Mouse (Mus musculus) forebrain, embryonic 10.5 days (tissue): ENCODE measurements around the gene Hsdl1. TPM values are rescaled to one million over a fixed set of nuclear protein-coding genes. Genes with fewer than 3 reads are reported as not detected.

Experiments used
- DNase-seq: peaks from one replicate; pipeline ENCODE4 v3.0.0-alpha.2; 2017; ENCODE audit warnings: low spot score; ENCODE audit errors: extremely low spot score
- H3K27ac ChIP-seq: fragments of 300-500 bp; sonication (generic); 2 replicates; pipeline ENCODE4 v1.5.1; 2016; ENCODE audit warnings: mild to moderate bottlenecking
- H3K27me3 ChIP-seq: fragments of 300-500 bp; sonication (generic); 2 replicates; pipeline ENCODE4 v1.6.1; 2016; ENCODE audit warnings: mild to moderate bottlenecking; ENCODE audit not compliant: poor library complexity, severe bottlenecking
- H3K36me3 ChIP-seq: fragments of 300-500 bp; sonication (generic); replicated peaks from 2 replicates; pipeline ENCODE4 v1.6.1; 2016; ENCODE audit warnings: mild to moderate bottlenecking, moderate library complexity
- H3K4me1 ChIP-seq: fragments of 300-500 bp; sonication (generic); 2 replicates; pipeline ENCODE4 v1.6.1; 2016
- H3K4me3 ChIP-seq: fragments of 300-500 bp; sonication (generic); 2 replicates; pipeline ENCODE4 v1.5.1; 2016; ENCODE audit warnings: mild to moderate bottlenecking, moderate library complexity
- H3K9me3 ChIP-seq: fragments of 300-500 bp; sonication (generic); 2 replicates; pipeline ENCODE4 v1.6.1; 2016; ENCODE audit warnings: mild to moderate bottlenecking, moderate library complexity
- WGBS: fragments of 180-500 bp; shearing (Covaris S2); methylation state at CpG from one replicate; pipeline ENCODE4 v1.1.7; 2016; 5-methylcytosine and 5-hydroxymethylcytosine counted together
- polyA plus RNA-seq: library from polyadenylated mRNA; unstranded; fragments of >200 nt; fragmentation: Nextera tagmentation; extraction: Ambion mirVana; gene quantifications from 2 replicates; pipeline ENCODE4 v1.2.1, GENCODE M21; 2016

The Hsdl1 gene
- polyA plus RNA-seq, 1 experiment from 2014 or later, result 66.0 TPM

DNA sequence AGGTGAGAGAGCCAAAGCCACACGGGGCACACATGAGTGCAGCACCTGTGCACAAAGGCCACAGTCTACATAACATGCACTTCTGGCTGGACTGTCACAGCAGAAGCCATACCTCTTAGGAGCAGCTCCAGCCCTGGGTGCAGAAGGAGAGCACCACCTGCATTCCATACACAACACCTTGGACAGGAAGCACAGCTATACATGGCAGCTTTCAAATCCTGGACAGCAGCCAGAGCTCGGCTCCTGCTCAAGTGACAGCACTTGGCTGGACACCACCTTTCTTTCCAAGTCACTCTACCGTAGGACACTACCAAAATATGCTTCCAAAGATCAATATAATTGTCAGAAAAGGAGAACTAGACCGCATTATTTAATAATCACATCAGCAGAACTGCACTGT, 61.6 kb downstream of the Hsdl1 start:
- no peaks in the 10 kb centered on the region for H3K27me3 ChIP-seq
- peaks cover 14% of the 10 kb centered on the region for H3K4me1 ChIP-seq
- H3K36me3 ChIP-seq, result peaks cover 100% of the 10 kb centered on the region
- no peak overlapping the region for H3K27ac ChIP-seq
- H3K4me3 ChIP-seq, result no peak overlapping the region
- 96% methylated on average over 4 of the region's 4 CpGs for WGBS
- DNase-seq, result no peak
- H3K9me3 ChIP-seq, result no peaks in the 10 kb centered on the region

Other genes starting within 250 kb of the Hsdl1 start
- 246 and 255 TPM in 2 replicates for gene Hsbp1, start 230.7 kb downstream of the Hsdl1 start, polyA plus RNA-seq
- gene Mlycd, start 180.3 kb downstream of the Hsdl1 start, polyA plus RNA-seq, result 9.2 and 10.2 TPM in 2 replicates
- 0.48 and 0.73 TPM in 2 replicates for gene Osgin1, start 141.1 kb downstream of the Hsdl1 start, polyA plus RNA-seq
- gene Necab2, start 128.5 kb downstream of the Hsdl1 start, polyA plus RNA-seq, result 15.5 and 19.1 TPM in 2 replicates
- gene Slc38a8, start 73.5 kb downstream of the Hsdl1 start, polyA plus RNA-seq, result 1.0 and 4.4 TPM in 2 replicates
- gene Mbtps1, start 16.4 kb downstream of the Hsdl1 start, polyA plus RNA-seq, result 106 TPM in 2 replicates
- gene Dnaaf1, start 52 bp upstream of the Hsdl1 start, polyA plus RNA-seq, result 0.11 TPM in 1 of 2 replicates, not detected in the other
- 17.0 and 18.5 TPM in 2 replicates for gene Taf1c, start 30.0 kb upstream of the Hsdl1 start, polyA plus RNA-seq
- gene Adad2, start 37.6 kb upstream of the Hsdl1 start, polyA plus RNA-seq, result 0.10 and 0.16 TPM in 2 replicates
- gene Kcng4, start 60.5 kb upstream of the Hsdl1 start, polyA plus RNA-seq, result 0.10 and 0.11 TPM in 2 replicates
- gene Wfdc1, start 91.2 kb upstream of the Hsdl1 start, polyA plus RNA-seq, result 2.7 and 3.7 TPM in 2 replicates
- 1.5 and 1.6 TPM in 2 replicates for gene Atp2c2, start 124.8 kb upstream of the Hsdl1 start, polyA plus RNA-seq
- 16.7 and 17.3 TPM in 2 replicates for gene Tldc1, start 203.2 kb upstream of the Hsdl1 start, polyA plus RNA-seq